Mouse (Mus musculus) midbrain, embryonic 10.5 days (tissue): ENCODE data around the gene Ak9. TPM values are rescaled to one million over a fixed set of nuclear protein-coding genes. Genes with fewer than 3 reads are reported as not detected.
A peak's percentile ranks its signal among the peaks of the same experiment; 100 is the strongest.

ENCODE experiments used
- DNase-seq: peaks from one replicate; pipeline ENCODE4 v3.0.0-alpha.2; 2017; ENCODE audit warnings: low spot score
- H3K27ac ChIP-seq: fragments of 300-500 bp; sonication (generic); replicated peaks from 2 replicates; pipeline ENCODE4 v1.5.1; 2016; ENCODE audit warnings: mild to moderate bottlenecking
- H3K27me3 ChIP-seq: fragments of 300-500 bp; sonication (generic); 2 replicates; pipeline ENCODE4 v1.6.1; 2016; ENCODE audit warnings: low read depth, mild to moderate bottlenecking; ENCODE audit not compliant: poor library complexity, severe bottlenecking
- H3K36me3 ChIP-seq: fragments of 300-500 bp; sonication (generic); 2 replicates; pipeline ENCODE4 v1.6.1; 2016; ENCODE audit warnings: mild to moderate bottlenecking, moderate library complexity
- H3K4me1 ChIP-seq: fragments of 300-500 bp; sonication (generic); 2 replicates; pipeline ENCODE4 v1.6.1; 2016
- H3K4me3 ChIP-seq: fragments of 300-500 bp; sonication (generic); 2 replicates; pipeline ENCODE4 v1.5.1; 2016; ENCODE audit warnings: mild to moderate bottlenecking, moderate library complexity
- H3K9me3 ChIP-seq: fragments of 300-500 bp; sonication (generic); replicated peaks from 2 replicates; pipeline ENCODE4 v1.6.1; 2016; ENCODE audit warnings: mild to moderate bottlenecking
- WGBS: fragments of 180-500 bp; shearing (Covaris S2); methylation state at CpG from one replicate; pipeline ENCODE4 v1.1.7; 2016; 5-methylcytosine and 5-hydroxymethylcytosine counted together
- polyA plus RNA-seq: library from polyadenylated mRNA; unstranded; fragments of >200 nt; fragmentation: Nextera tagmentation; extraction: Ambion mirVana; gene quantifications from 2 replicates; pipeline ENCODE4 v1.2.1, GENCODE M21; 2016

Gene Ak9
- polyA plus RNA-seq, result 0.04 TPM in 2 replicates

GRCm38 (mm10) chr10:41303639-41304444, at the start of gene Ak9:
Ak9 (plus strand) TSS chr10:41303980.
- Histone ChIP-seq H3K4me3 (peak within 1 kb of the TSS; percentile 93), H3K4me1 (peaks cover 11% of the 10 kb centered on the region), H3K27me3 (no peaks in the 10 kb centered on the region), H3K9me3 (no peaks in the 10 kb centered on the region), H3K36me3 (no peaks in the 10 kb centered on the region), H3K27ac (peak within 1 kb of the TSS; percentile 86)
- WGBS, result under 1% methylated on average over 25 of the region's 25 CpGs
- DNase-seq, result peak; percentile 85

GRCm38 (mm10) chr10:41260243-41261006, 43.4 kb upstream of the Ak9 start:
- Histone ChIP-seq H3K36me3 (peaks cover 19% of the 10 kb centered on the region), H3K9me3 (no peaks in the 10 kb centered on the region)
- 50% methylated on average over 8 of the region's 8 CpGs for WGBS

GRCm38 (mm10) chr10:41261218-41261617, 42.6 kb upstream of the Ak9 start:
- Histone ChIP-seq H3K4me1 (peaks cover 6% of the 10 kb centered on the region; the same call in 1 of the 2 replicates), H3K27me3 (no peaks in the 10 kb centered on the region), H3K36me3 (peaks cover 11% of the 10 kb centered on the region), H3K27ac (no peak overlapping the region), H3K4me3 (no peak overlapping the region), H3K9me3 (no peaks in the 10 kb centered on the region)
- 63% methylated on average over 1 of the region's 1 CpGs for WGBS
- no peak for DNase-seq

More at GRCm38 (mm10) chr10:41260243-41261006, 43.4 kb upstream of the Ak9 start:
- Histone ChIP-seq H3K27me3 (no peaks in the 10 kb centered on the region), H3K4me1 (peaks cover 6% of the 10 kb centered on the region; the same call in 1 of the 2 replicates), H3K4me3 (no peak overlapping the region), H3K27ac (no peak overlapping the region)
- no peak for DNase-seq

GRCm38 (mm10) chr10:41261889-41262288, 41.9 kb upstream of the Ak9 start:
- Histone ChIP-seq H3K27ac (no peak overlapping the region), H3K36me3 (peaks cover 11% of the 10 kb centered on the region), H3K27me3 (no peaks in the 10 kb centered on the region), H3K4me1 (peaks cover 6% of the 10 kb centered on the region; the same call in 1 of the 2 replicates), H3K4me3 (no peak overlapping the region), H3K9me3 (no peaks in the 10 kb centered on the region)
- DNase-seq, result no peak

- no peak for DNase-seq
- H3K4me1 ChIP-seq, result no peaks in the 10 kb centered on the region
- 52% methylated on average over 7 of the region's 7 CpGs for WGBS
- H3K27me3 ChIP-seq, result no peaks in the 10 kb centered on the region
- H3K27ac ChIP-seq, result no peak overlapping the region
- no peaks in the 10 kb centered on the region for H3K36me3 ChIP-seq
- H3K4me3 ChIP-seq, result no peak overlapping the region
- H3K9me3 ChIP-seq, result no peaks in the 10 kb centered on the region
Measured at GRCm38 (mm10) chr10:41271860-41272259, 31.9 kb upstream of the Ak9 start.

GRCm38 (mm10) chr10:41274871-41275270, 28.9 kb upstream of the Ak9 start:
- H3K4me1 ChIP-seq, result no peaks in the 10 kb centered on the region
- DNase-seq, result no peak
- no peak overlapping the region for H3K4me3 ChIP-seq
- no peaks in the 10 kb centered on the region for H3K27me3 ChIP-seq
- no peaks in the 10 kb centered on the region for H3K36me3 ChIP-seq
- WGBS, result 85% methylated on average over 1 of the region's 1 CpGs
- H3K27ac ChIP-seq, result no peak overlapping the region
- no peaks in the 10 kb centered on the region for H3K9me3 ChIP-seq

- H3K4me1 ChIP-seq, result peaks cover 4% of the 10 kb centered on the region
- H3K36me3 ChIP-seq, result 0 out of 2 replicates have a peak, but pooled peaks cover under 1% of the 10 kb centered on the region
- DNase-seq, result no peak
- no peaks in the 10 kb centered on the region for H3K27me3 ChIP-seq
- H3K27ac ChIP-seq, result no peak overlapping the region
- no peak overlapping the region for H3K4me3 ChIP-seq
- H3K9me3 ChIP-seq, result no peaks in the 10 kb centered on the region
- WGBS, result 85% methylated on average over 1 of the region's 1 CpGs
Measured at GRCm38 (mm10) chr10:41278808-41279207, 25.0 kb upstream of the Ak9 start.

GRCm38 (mm10) chr10:41280177-41280576, 23.6 kb upstream of the Ak9 start:
- H3K27ac ChIP-seq, result no peak overlapping the region
- no peaks in the 10 kb centered on the region for H3K27me3 ChIP-seq
- peaks cover 4% of the 10 kb centered on the region for H3K4me1 ChIP-seq
- peaks cover 6% of the 10 kb centered on the region; the same call in 1 of the 2 replicates for H3K36me3 ChIP-seq
- WGBS, result 55% methylated on average over 6 of the region's 6 CpGs
- no peak for DNase-seq
- H3K9me3 ChIP-seq, result no peaks in the 10 kb centered on the region
- H3K4me3 ChIP-seq, result no peak overlapping the region

- no peak for DNase-seq
Measured at GRCm38 (mm10) chr10:41280796-41281195, 23.0 kb upstream of the Ak9 start.

GRCm38 (mm10) chr10:41282086-41282485, 21.7 kb upstream of the Ak9 start:
- no peak for DNase-seq
- Histone ChIP-seq H3K27me3 (no peaks in the 10 kb centered on the region), H3K27ac (no peak overlapping the region), H3K36me3 (peaks cover 6% of the 10 kb centered on the region; the same call in 1 of the 2 replicates), H3K4me3 (no peak overlapping the region), H3K4me1 (peaks cover 4% of the 10 kb centered on the region), H3K9me3 (no peaks in the 10 kb centered on the region)
- WGBS, result 85% methylated on average over 2 of the region's 2 CpGs

More at GRCm38 (mm10) chr10:41280796-41281195, 23.0 kb upstream of the Ak9 start:
- peaks cover 6% of the 10 kb centered on the region; the same call in 1 of the 2 replicates for H3K36me3 ChIP-seq
- peaks cover 4% of the 10 kb centered on the region for H3K4me1 ChIP-seq
- H3K27me3 ChIP-seq, result no peaks in the 10 kb centered on the region
- no peak overlapping the region for H3K27ac ChIP-seq
- H3K4me3 ChIP-seq, result no peak overlapping the region
- WGBS, result 90% methylated on average over 2 of the region's 2 CpGs
- H3K9me3 ChIP-seq, result no peaks in the 10 kb centered on the region

- Histone ChIP-seq H3K27ac (no peak overlapping the region), H3K4me3 (no peak overlapping the region), H3K9me3 (no peaks in the 10 kb centered on the region), H3K27me3 (no peaks in the 10 kb centered on the region), H3K36me3 (peaks cover 6% of the 10 kb centered on the region; the same call in 1 of the 2 replicates), H3K4me1 (peaks cover 5% of the 10 kb centered on the region)
- DNase-seq, result no peak
- 86% methylated on average over 3 of the region's 3 CpGs for WGBS
Measured at GRCm38 (mm10) chr10:41287618-41288017, 16.2 kb upstream of the Ak9 start.

GRCm38 (mm10) chr10:41288074-41288473, 15.7 kb upstream of the Ak9 start:
- 85% methylated on average over 1 of the region's 1 CpGs for WGBS
- no peak overlapping the region for H3K27ac ChIP-seq

More at GRCm38 (mm10) chr10:41288074-41288473, 15.7 kb upstream of the Ak9 start:
- no peaks in the 10 kb centered on the region for H3K9me3 ChIP-seq
- no peak overlapping the region for H3K4me3 ChIP-seq
- no peaks in the 10 kb centered on the region for H3K27me3 ChIP-seq
- H3K4me1 ChIP-seq, result peaks cover 9% of the 10 kb centered on the region
- H3K36me3 ChIP-seq, result peaks cover 6% of the 10 kb centered on the region; the same call in 1 of the 2 replicates
- no peak for DNase-seq
